Mouse (Mus musculus) heart, postnatal 10 days (tissue): Measurements from ENCODE around the gene Tigar. TPM values are rescaled to one million over a fixed set of nuclear protein-coding genes. Genes with fewer than 3 reads are reported as not detected.
A peak's percentile ranks its signal among the peaks of the same experiment; 100 is the strongest.

ENCODE experiments used
- DNase-seq, 2 experiments: peaks; one replicate each; pipeline ENCODE4 v3.0.0; 2021
- intact Hi-C: fragments of 180-260 bp; cut with DNase I; formaldehyde crosslinking; loops from one replicate; pipeline ENCODE4 v1.15.1; 2025
- total RNA-seq, 2 experiments: library from RNA; stranded (reverse); gene quantifications; 2 replicates each; pipeline ENCODE4 v1.2.3; 2021

The Tigar gene
- total RNA-seq, 2 experiments from 2014 or later: 38.8 to 40.4 TPM

DNA sequence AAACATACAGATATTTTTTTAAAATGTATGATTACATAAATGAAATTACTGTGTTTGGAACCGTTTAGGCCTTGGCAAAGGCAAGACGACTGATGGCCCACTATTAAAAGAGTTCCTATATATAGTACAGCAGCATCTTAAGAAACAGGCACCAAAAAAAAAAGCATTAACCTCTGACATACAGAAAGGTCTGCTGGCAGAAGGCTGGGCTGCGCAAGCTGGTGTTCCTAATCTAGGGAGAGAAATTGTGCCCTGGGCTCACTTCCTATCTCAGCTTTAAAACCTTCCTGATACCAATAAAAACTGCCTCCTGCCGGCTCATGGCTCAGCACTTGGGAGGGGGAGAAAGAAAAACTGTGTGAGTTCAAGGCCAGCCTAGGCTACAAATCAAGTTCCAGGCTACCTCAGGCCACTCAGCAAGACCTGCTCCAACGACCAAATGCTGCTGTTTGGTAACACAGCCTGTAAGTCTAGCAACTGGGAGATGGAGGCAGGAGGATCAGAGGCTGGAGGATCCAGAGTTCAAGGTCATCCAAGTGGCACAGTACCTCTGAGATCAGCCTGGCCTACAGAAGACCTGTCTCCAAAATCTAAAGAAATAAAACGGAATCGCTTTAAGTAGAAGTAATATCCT, 4.8 kb downstream of the Tigar start:
- intact Hi-C loops: no loop called here
- DNase-seq: no peak

DNA sequence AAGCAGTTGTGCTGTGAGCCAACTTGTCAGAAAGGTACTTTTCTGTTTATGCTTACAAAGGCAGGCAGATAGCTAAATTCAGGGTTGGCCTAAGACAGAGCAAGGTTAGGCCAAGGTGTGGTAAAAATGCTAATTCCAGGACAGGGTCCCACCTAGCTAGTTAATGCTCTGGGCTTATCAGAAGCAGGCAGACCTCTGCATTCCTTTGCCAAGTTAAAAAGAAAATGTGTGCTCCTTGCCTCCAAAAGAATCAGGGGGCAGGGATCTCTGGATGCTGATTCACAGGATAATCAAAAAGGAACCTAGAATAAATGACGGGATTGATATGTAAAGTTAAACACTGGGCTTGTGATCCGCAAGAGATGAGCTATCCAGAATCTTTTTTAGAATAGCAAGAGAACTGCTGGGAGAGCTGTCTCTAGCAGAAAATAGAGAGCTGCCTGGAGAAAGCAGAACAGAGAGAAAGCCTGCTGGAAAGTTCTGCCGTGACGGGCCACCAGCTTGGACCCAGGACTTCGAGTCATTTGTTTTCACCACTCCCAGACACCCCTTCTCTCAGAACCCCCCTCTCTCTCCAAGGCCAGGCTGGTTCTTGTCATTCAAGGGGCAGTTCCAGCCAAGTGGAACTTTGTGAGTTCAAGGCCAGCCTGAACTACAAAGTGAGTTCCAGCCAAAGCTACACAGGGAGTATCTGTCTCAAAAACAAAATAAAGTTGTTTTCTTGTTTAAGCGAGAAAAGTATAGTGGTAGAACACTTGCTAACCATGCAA, 5.7 kb downstream of the Tigar start:
- intact Hi-C loops: no loop called here
- DNase-seq: no peak

DNA sequence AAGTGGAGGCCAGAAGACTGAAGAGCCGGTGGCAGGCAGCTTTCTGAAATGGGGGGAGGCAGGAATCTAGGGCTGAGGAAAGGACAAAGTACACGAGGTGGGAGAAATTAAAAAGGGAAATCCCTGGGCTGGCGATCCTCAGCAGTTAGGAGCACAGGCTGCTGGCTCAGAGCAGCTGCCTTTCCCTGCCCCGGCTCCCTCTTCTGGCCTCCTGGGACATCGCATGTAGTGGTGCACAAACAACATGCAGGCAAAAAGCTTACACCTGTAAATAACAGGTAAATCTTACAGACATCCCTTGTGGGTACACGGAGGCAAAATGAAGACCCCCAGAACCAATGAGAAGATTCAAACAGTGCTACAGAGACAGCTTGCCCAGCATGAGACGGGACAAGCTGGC, 14.8 kb downstream of the Tigar start:
- intact Hi-C loops: no loop called here
- peak in 1 of 2 experiments; percentile 40 for DNase-seq

GRCm38 (mm10) chr6:127086739-127087138, 22.6 kb downstream of the Tigar start:
- intact Hi-C loops: loop anchor here (1.0 kb wide), 1 partner anchor 131 kb away; no protein-coding TSS in a partner anchor
- DNase-seq: peak; percentile 61 to 78

- DNase-seq: no peak
- intact Hi-C loops: no loop called here
Observed at GRCm38 (mm10) chr6:127081820-127082219, 27.5 kb downstream of the Tigar start.

DNA sequence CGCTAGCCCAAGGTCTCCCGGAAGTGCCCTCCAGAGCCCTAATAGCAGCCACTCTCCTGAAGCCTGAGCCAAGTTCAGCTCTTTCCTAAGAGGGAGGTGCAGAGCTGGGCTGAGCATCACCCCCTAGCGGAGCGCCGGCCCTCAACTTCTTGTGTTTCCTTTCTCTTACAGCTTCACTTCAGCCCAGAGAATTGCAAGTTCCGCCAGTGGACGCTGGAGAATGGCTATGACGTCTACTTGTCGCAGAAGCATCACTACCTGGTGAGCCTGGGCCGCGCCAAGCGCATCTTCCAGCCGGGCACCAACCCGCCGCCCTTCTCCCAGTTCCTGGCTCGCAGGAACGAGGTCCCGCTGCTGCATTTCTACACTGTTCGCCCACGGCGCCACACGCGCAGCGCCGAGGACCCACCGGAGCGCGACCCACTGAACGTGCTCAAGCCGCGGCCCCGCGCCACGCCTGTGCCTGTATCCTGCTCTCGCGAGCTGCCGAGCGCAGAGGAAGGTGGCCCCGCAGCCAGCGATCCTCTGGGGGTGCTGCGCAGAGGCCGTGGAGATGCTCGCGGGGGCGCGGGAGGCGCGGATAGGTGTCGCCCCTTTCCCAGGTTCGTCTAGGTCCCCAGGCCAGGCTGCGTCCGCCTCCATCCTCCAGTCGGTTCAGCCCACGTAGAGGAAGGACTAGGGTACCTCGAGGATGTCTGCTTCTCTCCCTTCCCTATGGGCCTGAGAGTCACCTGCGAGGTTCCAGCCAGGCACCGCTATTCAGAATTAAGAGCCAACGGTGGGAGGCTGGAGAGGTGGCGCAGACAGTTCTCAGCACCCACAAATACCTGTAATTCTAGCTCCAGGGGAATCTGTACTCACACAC, 29.3 kb downstream of the Tigar start:
- peak; percentile 47 to 56 for DNase-seq
- intact Hi-C loops: no loop called here

DNA sequence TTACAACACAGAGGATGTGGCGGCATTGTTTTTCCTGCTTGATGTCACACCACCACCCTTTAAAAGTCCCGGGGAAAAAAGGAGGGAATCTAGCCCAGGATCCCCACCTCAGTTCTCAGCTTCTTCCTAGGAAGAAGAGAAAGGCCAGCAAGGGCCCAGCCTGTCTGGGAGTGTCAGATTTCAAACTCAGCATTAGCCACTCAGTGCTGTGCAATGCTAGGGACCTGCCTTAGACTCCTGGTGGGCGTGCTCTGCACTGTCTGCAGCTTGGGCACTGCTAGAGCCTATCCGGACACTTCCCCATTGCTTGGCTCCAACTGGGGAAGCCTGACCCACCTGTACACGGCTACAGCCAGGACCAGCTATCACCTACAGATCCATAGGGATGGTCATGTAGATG, 36.5 kb downstream of the Tigar start, which contains the start of gene Fgf23:
Gene Fgf23 (plus strand): TSS at position 86 of the 400 bp plus-strand sequence.
- intact Hi-C loops: no loop called here

DNA sequence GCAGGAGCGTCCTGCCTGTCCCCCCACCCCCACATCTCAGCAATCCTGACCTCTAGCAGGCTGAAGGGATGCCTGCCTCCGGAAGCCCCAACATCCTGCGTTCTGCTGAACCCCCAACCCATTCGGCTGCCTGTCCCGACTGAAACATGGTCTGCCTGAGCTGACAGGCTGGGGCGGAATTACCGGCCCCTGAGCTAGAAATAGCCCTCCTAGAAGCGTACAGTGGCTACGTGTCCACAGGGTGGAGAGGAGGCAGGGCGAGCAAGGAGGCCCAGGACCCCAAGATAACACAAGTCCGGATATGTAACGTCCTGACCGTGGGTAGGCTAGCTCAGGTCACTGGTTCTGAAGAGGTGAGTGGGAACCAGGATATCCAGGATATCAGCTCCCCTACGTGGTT, 44.5 kb downstream of the Tigar start:
- intact Hi-C loops: no loop called here
- DNase-seq: peak in 1 of 2 experiments; percentile 15

More for the DNA sequence above, 36.5 kb downstream of the Tigar start, which contains the start of gene Fgf23:
- DNase-seq: no peak

DNA sequence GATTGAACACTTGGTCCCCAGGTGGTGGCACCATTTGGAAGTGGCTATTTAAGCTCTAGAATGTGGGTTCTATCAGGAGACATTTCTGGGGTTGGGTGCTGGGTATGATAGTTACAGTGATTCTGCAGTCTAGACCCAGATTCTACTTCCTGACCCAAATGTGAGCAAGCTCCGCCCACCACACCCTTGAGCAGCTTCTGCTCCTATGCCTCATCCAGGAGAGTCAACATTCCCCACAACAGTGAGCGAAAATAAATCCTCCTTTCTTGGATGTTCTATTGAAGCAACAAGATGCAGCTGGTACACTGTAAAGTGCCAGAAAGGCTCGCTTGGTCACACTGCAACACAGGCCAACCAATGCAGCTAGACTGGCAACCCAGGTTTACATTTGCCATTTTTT, 45.4 kb downstream of the Tigar start:
- intact Hi-C loops: no loop called here

GRCm38 (mm10) chr6:127059975-127060374, 49.4 kb downstream of the Tigar start:
- no peak for DNase-seq
- intact Hi-C loops: no loop called here

More for the DNA sequence above, 45.4 kb downstream of the Tigar start:
- DNase-seq: no peak

- intact Hi-C loops: no loop called here
- peak; percentile 14 to 18 for DNase-seq
Observed at GRCm38 (mm10) chr6:127056990-127057588, 52.3 kb downstream of the Tigar start.

DNA sequence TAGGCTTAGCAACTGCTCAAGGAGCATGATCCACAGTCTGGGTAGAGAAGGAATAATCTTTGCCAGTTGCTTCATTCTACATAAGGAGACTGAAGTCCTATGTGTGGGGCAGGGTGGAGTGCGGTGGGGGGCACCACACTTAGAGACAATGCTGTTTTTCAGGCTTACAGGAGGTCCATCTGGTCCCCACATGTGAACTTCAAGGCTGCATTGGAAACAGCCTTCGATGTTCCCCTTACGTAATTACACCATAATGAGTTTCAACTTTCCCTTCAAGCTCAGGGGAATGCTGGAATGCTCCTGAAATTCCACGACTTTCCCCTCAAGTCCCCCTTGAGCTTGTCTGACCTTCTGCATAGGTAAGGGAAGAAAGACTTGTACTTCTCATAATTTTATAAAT, 58.5 kb downstream of the Tigar start:
- DNase-seq: no peak
- intact Hi-C loops: no loop called here

- intact Hi-C loops: no loop called here
- no peak for DNase-seq
Observed at GRCm38 (mm10) chr6:127044909-127045308, 64.4 kb downstream of the Tigar start.

Other genes starting within 250 kb of the Tigar start
- gene Dyrk4, start 187.7 kb downstream of the Tigar start, total RNA-seq: not detected
- gene Rad51ap1, start 170.0 kb downstream of the Tigar start, total RNA-seq: 10 to 100 TPM in 1 of 2 experiments, 1 to 10 TPM in 1; 8.6 to 10.0 TPM
- gene D6Wsu163e, start 169.6 kb downstream of the Tigar start, total RNA-seq: 10 to 100 TPM; 12.9 to 14.7 TPM
- under 1 TPM; 0.15 to 0.22 TPM for gene Fgf6, start 94.0 kb downstream of the Tigar start, total RNA-seq
- not detected for gene Fgf23, start 36.7 kb downstream of the Tigar start, total RNA-seq
- 100 to 1,000 TPM; 270 to 328 TPM for gene Ccnd2, start 42.6 kb upstream of the Tigar start, total RNA-seq